Mouse (Mus musculus): ENCODE measurements at regions not wholly inside any gene's neighbourhood (a gene's known extent, or its start where the extent isn't known, plus 50 kb on each side); places are given as distances from the start of the nearest gene placed in this dataset.
A peak's percentile ranks its signal among the peaks of the same experiment; 100 is the strongest.

GRCm38 (mm10) chr17:93260366-93261205 is 61.8 kb downstream of the Adcyap1 start:
- DNase-seq: no peak

GRCm38 (mm10) chr17:93261206-93261504 is 62.3 kb downstream of the Adcyap1 start:
- DNase-seq: no peak

GRCm38 (mm10) chr17:93306121-93306520 is 107.3 kb downstream of the Adcyap1 start:
- DNase-seq: peak; percentile 9 to 29

- DNase-seq: no peak
These were observed 113.3 kb downstream of the Adcyap1 start for GRCm38 (mm10) chr17:93312139-93312538.

- DNase-seq: no peak
These were observed 114.0 kb downstream of the Adcyap1 start for GRCm38 (mm10) chr17:93312640-93313309.

GRCm38 (mm10) chr17:93313310-93313688 is 114.5 kb downstream of the Adcyap1 start:
- DNase-seq: no peak

- no peak for DNase-seq
These were observed 115.3 kb downstream of the Adcyap1 start for GRCm38 (mm10) chr17:93314144-93314543.

GRCm38 (mm10) chr17:93321482-93321881 is 122.7 kb downstream of the Adcyap1 start:
- no peak for DNase-seq

- DNase-seq: no peak
These were observed 138.8 kb downstream of the Adcyap1 start for GRCm38 (mm10) chr17:93337576-93337975.

GRCm38 (mm10) chr17:93355238-93355637 is 156.4 kb downstream of the Adcyap1 start:
- DNase-seq: no peak

GRCm38 (mm10) chr17:93362926-93363325 is 164.1 kb downstream of the Adcyap1 start:
- no peak for DNase-seq

- no peak for DNase-seq
These were observed 178.8 kb downstream of the Adcyap1 start for GRCm38 (mm10) chr17:93377453-93378091.

GRCm38 (mm10) chr17:93379789-93380398 is 181.1 kb downstream of the Adcyap1 start:
- DNase-seq: peak; percentile 41 to 75

- no peak for DNase-seq
These were observed 191.4 kb downstream of the Adcyap1 start for GRCm38 (mm10) chr17:93390256-93390655.

GRCm38 (mm10) chr17:93409329-93409728 is 210.5 kb downstream of the Adcyap1 start:
- peak in 1 of 2 experiments; percentile 0 for DNase-seq

Measured in adrenal gland, postnatal 36 days (tissue).